Mouse (Mus musculus) limb, embryonic 12.5 days (tissue): Measurements from ENCODE around the gene Fhod1. TPM values are rescaled to one million over a fixed set of nuclear protein-coding genes. Genes with fewer than 3 reads are reported as not detected.

Experiments
- ATAC-seq: fragments of 200-750 bp; cut with Nextera tagmentation; 2 replicates; pipeline ENCODE4 v1.8.0; 2017; ENCODE audit warnings: low read depth, moderate TSS enrichment; ENCODE audit not compliant: insufficient number of reproducible peaks, insufficient read depth, low FRiP score, low TSS enrichment
- H3K27ac ChIP-seq: fragments of 300-500 bp; sonication (generic); 2 replicates; pipeline ENCODE4 v1.5.1; 2016; ENCODE audit warnings: mild to moderate bottlenecking, moderate library complexity
- H3K27me3 ChIP-seq: fragments of 300-500 bp; sonication (generic); 2 replicates; pipeline ENCODE4 v1.6.1; 2016; ENCODE audit warnings: mild to moderate bottlenecking, moderate library complexity
- H3K36me3 ChIP-seq: fragments of 300-500 bp; sonication (generic); 2 replicates; pipeline ENCODE4 v1.6.1; 2016; ENCODE audit warnings: mild to moderate bottlenecking, moderate library complexity
- H3K4me1 ChIP-seq: fragments of 300-500 bp; sonication (generic); replicated peaks from 2 replicates; pipeline ENCODE4 v1.6.1; 2016
- H3K4me2 ChIP-seq: fragments of 300-500 bp; sonication (generic); 2 replicates; pipeline ENCODE4 v1.6.1; 2016; ENCODE audit warnings: mild to moderate bottlenecking, moderate library complexity
- H3K4me3 ChIP-seq: fragments of 300-500 bp; sonication (generic); replicated peaks from 2 replicates; pipeline ENCODE4 v1.5.1; 2016; ENCODE audit warnings: mild to moderate bottlenecking
- H3K9ac ChIP-seq: fragments of 300-500 bp; sonication (generic); replicated peaks from 2 replicates; pipeline ENCODE4 v1.6.1; 2016; ENCODE audit warnings: mild to moderate bottlenecking, moderate library complexity
- H3K9me3 ChIP-seq: fragments of 300-500 bp; sonication (generic); 2 replicates; pipeline ENCODE4 v1.6.1; 2016; ENCODE audit warnings: mild to moderate bottlenecking, moderate library complexity
- WGBS: fragments of 180-500 bp; shearing (Covaris S2); methylation state at CpG from one replicate; pipeline ENCODE4 v1.1.7; 2016; 5-methylcytosine and 5-hydroxymethylcytosine counted together
- polyA plus RNA-seq: library from polyadenylated mRNA; unstranded; fragments of >200 nt; fragmentation: Nextera tagmentation; extraction: Ambion mirVana; gene quantifications from 2 replicates; pipeline ENCODE4 v1.2.1, GENCODE M21; 2016

Gene Fhod1
- polyA plus RNA-seq, 1 experiment from 2014 or later, result 1.6 TPM

- Histone ChIP-seq H3K4me3 (no peak overlapping the region), H3K27me3 (no peaks in the 10 kb centered on the region), H3K4me2 (no peak overlapping the region), H3K9me3 (no peaks in the 10 kb centered on the region), H3K36me3 (peaks cover 83% of the 10 kb centered on the region), H3K4me1 (peaks cover 25% of the 10 kb centered on the region), H3K9ac (no peak overlapping the region), H3K27ac (no peak overlapping the region)
- ATAC-seq, result no peak
- WGBS, result 87% methylated on average over 9 of the region's 9 CpGs
These were observed 43.9 kb downstream of the Fhod1 start for GRCm38 (mm10) chr8:105303874-105304273.

GRCm38 (mm10) chr8:105303396-105303795 lies 44.4 kb downstream of the Fhod1 start:
- Histone ChIP-seq H3K4me2 (no peak overlapping the region), H3K9ac (no peak overlapping the region), H3K4me1 (peaks cover 29% of the 10 kb centered on the region), H3K36me3 (peaks cover 83% of the 10 kb centered on the region), H3K4me3 (no peak overlapping the region), H3K27me3 (no peaks in the 10 kb centered on the region), H3K27ac (no peak overlapping the region), H3K9me3 (no peaks in the 10 kb centered on the region)
- 88% methylated on average over 8 of the region's 8 CpGs for WGBS
- ATAC-seq, result no peak

- Histone ChIP-seq H3K4me3 (no peak overlapping the region), H3K9me3 (no peaks in the 10 kb centered on the region), H3K27me3 (peaks cover 5% of the 10 kb centered on the region; the same call in 1 of the 2 replicates), H3K36me3 (peaks cover 65% of the 10 kb centered on the region), H3K4me2 (no peak overlapping the region), H3K27ac (no peak overlapping the region), H3K4me1 (peaks cover 24% of the 10 kb centered on the region), H3K9ac (no peak overlapping the region)
- ATAC-seq, result no peak
- 90% methylated on average over 8 of the region's 8 CpGs for whole genome bisulfite sequencing
These were observed 47.8 kb downstream of the Fhod1 start for GRCm38 (mm10) chr8:105299962-105300361.

- WGBS, result 57% methylated on average over 18 of the region's 18 CpGs
- Histone ChIP-seq H3K4me3 (peak overlapping the region; percentile 98), H3K36me3 (peaks cover 51% of the 10 kb centered on the region), H3K27me3 (peaks cover 7% of the 10 kb centered on the region; the same call in 1 of the 2 replicates), H3K9me3 (no peaks in the 10 kb centered on the region), H3K9ac (peak overlapping the region; percentile 86), H3K4me2 (peak overlapping the region; percentile 97), H3K27ac (no peak overlapping the region), H3K4me1 (peaks cover 18% of the 10 kb centered on the region)
- ATAC-seq, result no peak
These were observed 49.2 kb downstream of the Fhod1 start for GRCm38 (mm10) chr8:105298351-105299252.

DNA sequence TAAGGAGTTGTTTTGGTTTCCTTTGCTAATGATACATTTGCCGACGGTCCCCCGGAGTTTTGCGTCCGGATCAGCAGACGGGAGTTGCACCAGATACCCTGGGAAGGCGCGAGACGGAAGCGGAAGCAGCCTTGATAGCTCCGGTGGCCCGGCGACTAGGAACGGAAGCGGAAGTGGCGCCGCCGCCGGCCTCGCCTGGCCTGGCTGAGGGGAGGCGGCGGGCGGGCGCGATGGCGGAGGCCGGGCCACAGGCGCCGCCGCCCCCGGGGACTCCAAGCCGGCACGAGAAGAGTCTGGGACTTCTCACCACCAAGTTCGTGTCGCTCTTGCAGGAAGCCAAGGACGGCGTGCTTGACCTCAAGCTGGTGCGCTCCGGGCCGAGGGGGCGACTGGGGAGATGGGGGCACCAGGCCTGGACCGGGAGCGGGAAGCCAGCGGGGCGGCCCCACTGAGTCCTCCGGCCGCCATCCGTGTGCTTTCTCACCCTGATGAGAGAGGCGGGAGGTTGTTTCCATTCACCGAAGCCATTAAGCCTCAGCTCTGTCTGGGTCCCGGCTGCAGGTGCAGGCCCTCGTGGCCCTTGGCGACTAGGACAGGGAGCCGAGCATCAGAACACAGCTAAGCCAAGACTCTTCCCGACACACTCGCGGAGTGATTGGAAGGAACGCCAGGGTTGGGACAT lies 50.1 kb downstream of the Fhod1 start, which contains the start of gene E2f4:
Gene E2f4 (plus strand): TSS at position 153 of the 682 bp plus-strand sequence.
- H3K27me3 ChIP-seq, result peaks cover 14% of the 10 kb centered on the region
- H3K4me1 ChIP-seq, result peaks cover 18% of the 10 kb centered on the region
- H3K4me3 ChIP-seq, result peak within 1 kb of the TSS; percentile 98
- peak; percentile 83 for ATAC-seq
- H3K36me3 ChIP-seq, result peaks cover 42% of the 10 kb centered on the region
- peak within 1 kb of the TSS; percentile 86 for H3K9ac ChIP-seq
- under 1% methylated on average over 58 of the region's 58 CpGs for WGBS
- H3K9me3 ChIP-seq, result no peaks in the 10 kb centered on the region
- peak within 1 kb of the TSS; percentile 62 for H3K27ac ChIP-seq
- H3K4me2 ChIP-seq, result peak within 1 kb of the TSS; percentile 97

DNA sequence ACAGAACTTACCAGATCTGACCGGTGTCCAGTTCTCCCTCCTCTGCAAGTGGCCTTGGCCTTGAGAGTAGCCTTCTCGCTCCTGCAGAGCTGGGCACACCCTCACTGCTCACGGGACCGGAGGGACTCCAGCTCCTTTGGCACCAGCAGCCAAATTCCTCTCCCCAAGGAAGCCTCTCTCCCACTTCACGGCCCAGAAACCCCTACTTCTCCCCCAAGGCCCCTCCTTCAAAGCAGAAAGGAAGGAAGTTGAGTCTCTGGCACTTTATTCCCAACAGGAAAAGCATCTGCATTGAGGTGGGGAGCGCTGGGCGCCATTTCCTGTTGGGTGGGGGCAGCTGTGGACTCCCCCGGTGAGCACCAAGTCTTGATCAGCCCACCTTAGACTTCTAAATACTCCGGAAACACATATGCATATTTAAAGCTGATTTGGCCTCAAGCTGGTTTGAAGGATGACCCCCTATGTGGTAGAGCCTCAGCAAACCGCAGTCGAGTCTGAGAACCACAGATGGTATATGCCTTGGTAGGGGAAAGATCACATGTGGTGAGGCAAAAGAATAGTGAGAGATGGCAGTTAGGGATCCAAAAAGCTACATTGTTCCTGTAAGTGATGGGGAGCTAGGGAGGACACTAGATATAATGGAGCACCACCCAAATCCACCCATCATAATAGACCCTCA lies 51.7 kb downstream of the Fhod1 start, which contains the start of gene Exoc3l:
Gene Exoc3l (minus strand): TSS at position 207 of the 679 bp plus-strand sequence.
- no peaks in the 10 kb centered on the region for H3K9me3 ChIP-seq
- H3K27me3 ChIP-seq, result peaks cover 14% of the 10 kb centered on the region
- no peak for ATAC-seq
- peaks cover 18% of the 10 kb centered on the region for H3K4me1 ChIP-seq
- H3K4me2 ChIP-seq, result peak within 1 kb of the TSS; percentile 97
- WGBS, result 55% methylated on average over 11 of the region's 11 CpGs
- 0 out of 2 replicates have a peak within 1 kb of the TSS, but pooled peaks have one; percentile 27 for H3K9ac ChIP-seq
- no peak within 1 kb of the TSS for H3K27ac ChIP-seq
- peaks cover 26% of the 10 kb centered on the region for H3K36me3 ChIP-seq
- 0 out of 2 replicates have a peak within 1 kb of the TSS, but pooled peaks have one; percentile 7 for H3K4me3 ChIP-seq

DNA sequence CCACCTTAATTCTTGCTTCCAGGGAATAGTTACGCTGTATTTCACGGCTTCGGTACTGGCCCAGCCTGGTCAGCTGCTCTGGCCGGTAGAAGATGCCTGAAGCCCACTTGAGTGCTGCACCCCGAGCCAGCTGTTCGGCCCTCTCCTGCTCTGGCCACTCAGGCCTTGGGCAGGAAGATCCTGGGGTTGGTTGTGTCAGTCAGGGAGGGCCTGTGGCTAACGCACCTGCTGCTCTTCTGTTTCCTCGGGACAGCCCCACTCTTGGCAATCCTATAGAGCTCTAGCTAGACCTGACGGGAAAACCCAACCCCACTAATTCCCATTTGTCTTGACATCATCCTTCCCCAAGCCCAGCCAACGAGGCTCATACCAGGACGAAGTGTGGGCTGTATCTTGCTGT lies 52.5 kb downstream of the Fhod1 start:
- Histone ChIP-seq H3K4me3 (0 out of 2 replicates have a peak overlapping the region, but pooled peaks have one; percentile 4), H3K4me1 (peaks cover 23% of the 10 kb centered on the region), H3K27ac (no peak overlapping the region), H3K9me3 (no peaks in the 10 kb centered on the region), H3K9ac (no peak overlapping the region), H3K36me3 (peaks cover 18% of the 10 kb centered on the region), H3K4me2 (no peak overlapping the region), H3K27me3 (peaks cover 20% of the 10 kb centered on the region)
- ATAC-seq, result no peak
- WGBS, result 73% methylated on average over 11 of the region's 11 CpGs

GRCm38 (mm10) chr8:105294776-105295175 lies 53.0 kb downstream of the Fhod1 start:
- H3K27me3 ChIP-seq, result peaks cover 25% of the 10 kb centered on the region
- H3K4me1 ChIP-seq, result peaks cover 28% of the 10 kb centered on the region
- no peaks in the 10 kb centered on the region for H3K9me3 ChIP-seq
- H3K4me3 ChIP-seq, result 0 out of 2 replicates have a peak overlapping the region, but pooled peaks have one; percentile 4
- no peak overlapping the region for H3K4me2 ChIP-seq
- H3K27ac ChIP-seq, result no peak overlapping the region
- WGBS, result 74% methylated on average over 9 of the region's 9 CpGs
- no peak for ATAC-seq
- peaks cover 13% of the 10 kb centered on the region for H3K36me3 ChIP-seq
- 0 out of 2 replicates have a peak overlapping the region, but pooled peaks have one; percentile 18 for H3K9ac ChIP-seq

GRCm38 (mm10) chr8:105293405-105293804 lies 54.3 kb downstream of the Fhod1 start:
- peaks cover under 1% of the 10 kb centered on the region; the same call in 1 of the 2 replicates for H3K36me3 ChIP-seq
- H3K4me1 ChIP-seq, result peaks cover 29% of the 10 kb centered on the region
- ATAC-seq, result no peak
- no peaks in the 10 kb centered on the region for H3K9me3 ChIP-seq
- H3K9ac ChIP-seq, result no peak overlapping the region
- WGBS, result 67% methylated on average over 19 of the region's 19 CpGs
- no peak overlapping the region for H3K4me3 ChIP-seq
- H3K4me2 ChIP-seq, result no peak overlapping the region
- H3K27ac ChIP-seq, result no peak overlapping the region
- peaks cover 27% of the 10 kb centered on the region for H3K27me3 ChIP-seq

DNA sequence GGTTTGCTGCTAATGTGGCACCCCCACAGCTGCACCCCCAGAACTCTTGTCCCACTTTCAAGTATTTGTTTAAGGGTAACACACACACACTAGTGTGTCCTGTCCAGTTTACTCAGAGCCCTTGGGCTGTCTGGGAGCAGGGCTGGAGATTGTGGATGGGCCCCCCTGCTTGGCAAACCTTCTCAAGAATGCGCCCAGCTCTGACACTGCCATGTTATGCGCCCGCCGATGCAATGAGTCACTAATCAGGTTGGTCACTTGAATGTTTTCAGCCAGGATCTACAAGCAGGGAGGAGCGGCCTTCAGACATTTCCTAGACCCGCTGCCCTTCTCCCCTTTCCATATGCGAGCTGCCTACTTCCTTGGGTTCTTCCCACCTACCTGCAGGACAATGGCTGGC lies 55.3 kb downstream of the Fhod1 start:
- Histone ChIP-seq H3K4me3 (no peak overlapping the region), H3K9ac (no peak overlapping the region), H3K27ac (no peak overlapping the region), H3K4me2 (no peak overlapping the region), H3K4me1 (peaks cover 32% of the 10 kb centered on the region), H3K36me3 (no peaks in the 10 kb centered on the region), H3K27me3 (peaks cover 27% of the 10 kb centered on the region), H3K9me3 (no peaks in the 10 kb centered on the region)
- ATAC-seq, result no peak
- 79% methylated on average over 7 of the region's 7 CpGs for WGBS
